Mouse (Mus musculus) left cerebral cortex, postnatal 10 days (tissue): ENCODE data around the gene Dtl. TPM values are rescaled to one million over a fixed set of nuclear protein-coding genes. Genes with fewer than 3 reads are reported as not detected.

Experiments used
- DNase-seq, 2 experiments: peaks; one replicate each; pipeline ENCODE4 v3.0.0; 2021 to 2022; ENCODE audit warnings: low spot score in 2 of 2, mixed read lengths in 1 of 2; ENCODE audit errors: extremely low spot score in 1 of 2
- intact Hi-C: fragments of 180-260 bp; cut with DNase I; formaldehyde crosslinking; loops from one replicate; pipeline ENCODE4 v1.15.1; 2025
- total RNA-seq, 2 experiments: library from RNA; stranded (reverse); gene quantifications; 2 replicates each; pipeline ENCODE4 v1.2.3; 2021

The Dtl gene
- total RNA-seq, result 1 to 10 TPM; 4.3 to 4.7 TPM

- DNase-seq, result peak; percentile 98 to 100
- intact Hi-C loops, result loop anchor here (5.0 kb wide), 2 partner anchors 152 to 242 kb away; no protein-coding TSS in a partner anchor
These were observed at the start of gene Dtl, which contains the start of gene Ints7 for GRCm38 (mm10) chr1:191575458-191576247. Dtl (minus strand) TSS chr1:191575544. Ints7 (plus strand) TSS chr1:191575636.

GRCm38 (mm10) chr1:191625026-191625425 is 49.7 kb upstream of the Dtl start:
- no peak for DNase-seq
- intact Hi-C loops, result no loop called here

- intact Hi-C loops, result no loop called here
- DNase-seq, result no peak
These were observed 49.1 kb upstream of the Dtl start for GRCm38 (mm10) chr1:191624492-191624891.

- intact Hi-C loops, result no loop called here
- no peak for DNase-seq
These were observed 47.5 kb upstream of the Dtl start for GRCm38 (mm10) chr1:191622801-191623200.

GRCm38 (mm10) chr1:191621096-191621495 is 45.8 kb upstream of the Dtl start:
- intact Hi-C loops, result no loop called here
- DNase-seq, result no peak

GRCm38 (mm10) chr1:191618067-191618766 is 42.9 kb upstream of the Dtl start:
- intact Hi-C loops, result no loop called here

GRCm38 (mm10) chr1:191617589-191617988 is 42.2 kb upstream of the Dtl start:
- intact Hi-C loops, result no loop called here
- no peak for DNase-seq

More at GRCm38 (mm10) chr1:191618067-191618766, 42.9 kb upstream of the Dtl start:
- DNase-seq, result no peak

GRCm38 (mm10) chr1:191616245-191616644 is 40.9 kb upstream of the Dtl start:
- no peak for DNase-seq
- intact Hi-C loops, result no loop called here

- intact Hi-C loops, result no loop called here
- DNase-seq, result no peak
These were observed 37.5 kb upstream of the Dtl start for GRCm38 (mm10) chr1:191612877-191613276.

GRCm38 (mm10) chr1:191611686-191612085 is 36.3 kb upstream of the Dtl start:
- intact Hi-C loops, result no loop called here
- no peak for DNase-seq

- DNase-seq, result no peak
- intact Hi-C loops, result no loop called here
These were observed 35.0 kb upstream of the Dtl start for GRCm38 (mm10) chr1:191610357-191610756.

GRCm38 (mm10) chr1:191609578-191609977 is 34.2 kb upstream of the Dtl start:
- intact Hi-C loops, result no loop called here
- no peak for DNase-seq

GRCm38 (mm10) chr1:191609051-191609450 is 33.7 kb upstream of the Dtl start:
- intact Hi-C loops, result no loop called here
- no peak for DNase-seq

GRCm38 (mm10) chr1:191604690-191605089 is 29.3 kb upstream of the Dtl start:
- DNase-seq, result peak in 1 of 2 experiments; percentile 14

GRCm38 (mm10) chr1:191599210-191599609 is 23.9 kb upstream of the Dtl start:
- intact Hi-C loops, result loop anchor here (5.0 kb wide), 1 partner anchor 123 kb away; no protein-coding TSS in a partner anchor
- DNase-seq, result no peak

More at GRCm38 (mm10) chr1:191604690-191605089, 29.3 kb upstream of the Dtl start:
- intact Hi-C loops, result no loop called here

GRCm38 (mm10) chr1:191596076-191596475 is 20.7 kb upstream of the Dtl start:
- intact Hi-C loops, result loop anchor here (5.0 kb wide), 1 partner anchor 126 kb away; no protein-coding TSS in a partner anchor
- no peak for DNase-seq

GRCm38 (mm10) chr1:191592016-191592720 is 16.8 kb upstream of the Dtl start:
- intact Hi-C loops, result no loop called here
- peak in 1 of 2 experiments; percentile 45 for DNase-seq

GRCm38 (mm10) chr1:191588749-191589148 is 13.4 kb upstream of the Dtl start:
- DNase-seq, result no peak
- intact Hi-C loops, result no loop called here

GRCm38 (mm10) chr1:191587062-191587461 is 11.7 kb upstream of the Dtl start:
- intact Hi-C loops, result no loop called here
- no peak for DNase-seq
